19 mouse cellular contexts compared by ENCODE assay signal in genomic region chr1:155238126-155238525, GRCm38 (mm10). TPM values are rescaled to one million over a fixed set of nuclear protein-coding genes. Genes with fewer than 3 reads are reported as not detected.
DNase-seq lines count a peak whose midpoint lies in the region; ATAC-seq and TF ChIP-seq lines count a peak whose summit lies in the region.
"Had no signal": no experiment of that assay in that cellular context is flagged by ENCODE, and none has a peak within 500 bp of the region (broad histone marks: within the 10 kb centered on the region; RNA-seq: fewer than 3 reads in every experiment).

No protein-coding gene starts in this region.

- ATAC-seq in heart, postnatal 0 days (ENCODE audit: insufficient read depth, low read depth), result no peak
- peak; percentile 37 for ATAC-seq in Patski
- ATAC-seq in kidney, embryonic 15.5 days (replicated peaks; ENCODE audit: low FRiP score), result peak; percentile 45; the same call in 1 of the 2 replicates
- no peak for ATAC-seq in liver, embryonic 11.5 days (replicated peaks; ENCODE audit: low FRiP score)
- ATAC-seq: CD4-positive, CD25-positive, alpha-beta regulatory T cell, adult 4 months; forebrain, embryonic 14.5 days; intestine, postnatal 0 days had no signal

- TF ChIP-seq EP300 in heart, postnatal 0 days (IDR thresholded peaks at IDR 0.05; ENCODE audit: low read depth), result no peak

- POLR2A ChIA-PET in Patski (lab: Charles Lee), result interaction anchor here (0.9 kb wide), 1 partner anchor 10 kb away, joined by 3 read pairs; no protein-coding TSS in a partner anchor

- H3K4me3 ChIP-seq in heart, postnatal 0 days (ENCODE audit: low read depth, low read length), result no peak overlapping the region
- no peak overlapping the region for H3K4me3 ChIP-seq in kidney, embryonic 15.5 days (replicated peaks)
- H3K4me3 ChIP-seq in liver, embryonic 11.5 days (ENCODE audit: low read depth, low read length), result no peak overlapping the region
- H3K4me3 ChIP-seq: hindbrain, embryonic 13.5 days had no signal

- H3K4me2 ChIP-seq in heart, postnatal 0 days (ENCODE audit: low read depth, low read length), result no peak overlapping the region
- H3K4me2 ChIP-seq in kidney, embryonic 15.5 days, result no peak overlapping the region
- no peak overlapping the region for H3K4me2 ChIP-seq in liver, embryonic 11.5 days
- H3K4me2 ChIP-seq: hindbrain, embryonic 13.5 days; midbrain, embryonic 11.5 days had no signal

- in situ Hi-C loops in Patski (cut with MboI; ENCODE audit: low pct_unique_long_range_greater_than_20kb), result loop anchor here (10.0 kb wide), 1 partner anchor 1083 kb away; no protein-coding TSS in a partner anchor

- no peak for TF ChIP-seq CTCF in heart, postnatal 0 days (IDR thresholded peaks at IDR 0.05; ENCODE audit: low read depth)
- no peak for TF ChIP-seq CTCF in Patski (IDR thresholded peaks at IDR 0.05)

- 90% methylated on average over 5 of the region's 5 CpGs for WGBS in heart, postnatal 0 days
- WGBS in kidney, embryonic 15.5 days, result 61% methylated on average over 5 of the region's 5 CpGs
- WGBS in liver, embryonic 11.5 days, result 83% methylated on average over 5 of the region's 5 CpGs

- peaks cover 30% of the 10 kb centered on the region for H3K36me3 ChIP-seq in heart, postnatal 0 days (replicated peaks; ENCODE audit: control insufficient read depth, insufficient read depth, low read length)
- H3K36me3 ChIP-seq in kidney, embryonic 15.5 days, result peaks cover 23% of the 10 kb centered on the region
- no peaks in the 10 kb centered on the region for H3K36me3 ChIP-seq in liver, embryonic 11.5 days (ENCODE audit: control insufficient read depth, insufficient read depth, low read length)
- H3K36me3 ChIP-seq: G1E; hindbrain, embryonic 13.5 days had no signal

- no peak for DNase-seq in heart, postnatal 0 days (ENCODE audit: low spot score)
- DNase-seq in heart, adult 18-20 months, result no peak
- DNase-seq in A20 (ENCODE audit: low read depth, low spot score) (peak; percentile 16), Patski (ENCODE audit: low read depth, low spot score) (no peak)
- no peak for DNase-seq in liver, embryonic 11.5 days (ENCODE audit: low spot score)
- DNase-seq in urinary bladder, postnatal 36 days (ENCODE audit: low spot score in 2 of 2), result no peak
- no peak for DNase-seq in spleen, postnatal 4 days (ENCODE audit: low spot score in 2 of 2)
- DNase-seq: embryo, embryonic 11 days; liver; lung, adult 2 months; thymus, postnatal 4 days had no signal

- CTCF ChIA-PET in Patski (lab: Charles Lee), result interaction anchor here (0.6 to 2.1 kb wide), 2 partner anchors 8 to 212 kb away, joined by 3 to 9 read pairs; no protein-coding TSS in a partner anchor

- peaks cover 66% of the 10 kb centered on the region for H3K4me1 ChIP-seq in heart, postnatal 0 days (ENCODE audit: control insufficient read depth, insufficient read depth)
- H3K4me1 ChIP-seq in kidney, embryonic 15.5 days, result peaks cover 65% of the 10 kb centered on the region
- H3K4me1 ChIP-seq in liver, embryonic 11.5 days (replicated peaks; ENCODE audit: control insufficient read depth, insufficient read depth, low read length), result peaks cover 8% of the 10 kb centered on the region; the same call in 1 of the 2 replicates

- peak overlapping the region; percentile 94 for H3K27ac ChIP-seq in heart, postnatal 0 days (ENCODE audit: low read depth)
- H3K27ac ChIP-seq in kidney, embryonic 15.5 days, result peak overlapping the region; percentile 91
- H3K27ac ChIP-seq in liver, embryonic 11.5 days (ENCODE audit: low read depth, low read length), result no peak overlapping the region

- H3K27me3 ChIP-seq in heart, postnatal 0 days (ENCODE audit: control insufficient read depth, insufficient read depth, low read length), result no peaks in the 10 kb centered on the region
- H3K27me3 ChIP-seq in Patski, result no peaks in the 10 kb centered on the region
- 0 out of 2 replicates have a peak, but pooled peaks cover 4% of the 10 kb centered on the region for H3K27me3 ChIP-seq in kidney, embryonic 15.5 days
- H3K27me3 ChIP-seq in liver, embryonic 11.5 days (replicated peaks; ENCODE audit: control insufficient read depth, insufficient read depth, low read length), result peaks cover 3% of the 10 kb centered on the region

- no peaks in the 10 kb centered on the region for H3K9me3 ChIP-seq in heart, postnatal 0 days (replicated peaks; ENCODE audit: control insufficient read depth, low read length)
- H3K9me3 ChIP-seq in kidney, embryonic 15.5 days (replicated peaks), result no peaks in the 10 kb centered on the region
- H3K9me3 ChIP-seq in liver, embryonic 11.5 days (ENCODE audit: control insufficient read depth, low read length), result no peaks in the 10 kb centered on the region
- H3K9me3 ChIP-seq: G1E; hindbrain, embryonic 13.5 days had no signal

- H3K9ac ChIP-seq in heart, postnatal 0 days (replicated peaks; ENCODE audit: low read depth, low read length), result no peak overlapping the region
- H3K9ac ChIP-seq in kidney, embryonic 15.5 days, result no peak overlapping the region
- no peak overlapping the region for H3K9ac ChIP-seq in liver, embryonic 11.5 days (ENCODE audit: low read depth, low read length)
- H3K9ac ChIP-seq: hindbrain, embryonic 13.5 days had no signal

RNA-seq across cellular contexts. Expression of gene BC034090, which starts 6.1 kb away (rescaled TPM):
- 45.1 and 82.1 TPM in 2 replicates for total RNA-seq in heart, postnatal 0 days (2014; rRNA removed; ENCODE audit: low replicate concordance)
- 9.5 and 9.7 TPM in 2 replicates for polyA plus RNA-seq in heart, postnatal 0 days (2015; fragmentation: Nextera tagmentation; extraction: Ambion mirVana)
- 10 to 100 TPM; 28.5 to 31.8 TPM for total RNA-seq in heart, adult 18-20 months (2021)
- 75.8 TPM for polyA plus RNA-seq in Patski (2021)
- 7.0 and 7.2 TPM in 2 replicates for polyA plus RNA-seq in kidney, embryonic 15.5 days (2015; fragmentation: Nextera tagmentation; extraction: Ambion mirVana)
- 0.86 and 1.8 TPM in 2 replicates for polyA plus RNA-seq in liver, embryonic 11.5 days (2014; fragmentation: Nextera tagmentation; extraction: Ambion mirVana)
- total RNA-seq: neutrophil, adult 5-6 weeks had no signal

Comparison
In these comparisons a context has a peak if more than half of its experiments do, and no peak if none do; other contexts are left out.
1. ATAC-seq: peak in Patski (single experiment) and kidney, embryonic 15.5 days (single experiment); none in heart, postnatal 0 days (single experiment) and liver, embryonic 11.5 days (single experiment).